Mouse (Mus musculus) ovary, postnatal 14 days (tissue): Measurements from ENCODE around the gene Gm10181.
"Not testable (repeated sequence)": the region's sequence is repeated elsewhere in the genome, so short reads cannot be mapped to it uniquely, and the experiment has no call there.

Experiments
- DNase-seq: peaks from one replicate; pipeline ENCODE4 v3.0.0; 2022; ENCODE audit warnings: low spot score

The Gm10181 gene

GRCm38 (mm10) chr9:25089122-25089521 lies at the start of gene Gm10181:
Gene Gm10181, plus strand, starts transcription at chr9:25089422.
- no peak for DNase-seq

- DNase-seq = peak; percentile 51
Observed at GRCm38 (mm10) chr9:25041665-25042064, 47.6 kb upstream of the Gm10181 start.

DNA sequence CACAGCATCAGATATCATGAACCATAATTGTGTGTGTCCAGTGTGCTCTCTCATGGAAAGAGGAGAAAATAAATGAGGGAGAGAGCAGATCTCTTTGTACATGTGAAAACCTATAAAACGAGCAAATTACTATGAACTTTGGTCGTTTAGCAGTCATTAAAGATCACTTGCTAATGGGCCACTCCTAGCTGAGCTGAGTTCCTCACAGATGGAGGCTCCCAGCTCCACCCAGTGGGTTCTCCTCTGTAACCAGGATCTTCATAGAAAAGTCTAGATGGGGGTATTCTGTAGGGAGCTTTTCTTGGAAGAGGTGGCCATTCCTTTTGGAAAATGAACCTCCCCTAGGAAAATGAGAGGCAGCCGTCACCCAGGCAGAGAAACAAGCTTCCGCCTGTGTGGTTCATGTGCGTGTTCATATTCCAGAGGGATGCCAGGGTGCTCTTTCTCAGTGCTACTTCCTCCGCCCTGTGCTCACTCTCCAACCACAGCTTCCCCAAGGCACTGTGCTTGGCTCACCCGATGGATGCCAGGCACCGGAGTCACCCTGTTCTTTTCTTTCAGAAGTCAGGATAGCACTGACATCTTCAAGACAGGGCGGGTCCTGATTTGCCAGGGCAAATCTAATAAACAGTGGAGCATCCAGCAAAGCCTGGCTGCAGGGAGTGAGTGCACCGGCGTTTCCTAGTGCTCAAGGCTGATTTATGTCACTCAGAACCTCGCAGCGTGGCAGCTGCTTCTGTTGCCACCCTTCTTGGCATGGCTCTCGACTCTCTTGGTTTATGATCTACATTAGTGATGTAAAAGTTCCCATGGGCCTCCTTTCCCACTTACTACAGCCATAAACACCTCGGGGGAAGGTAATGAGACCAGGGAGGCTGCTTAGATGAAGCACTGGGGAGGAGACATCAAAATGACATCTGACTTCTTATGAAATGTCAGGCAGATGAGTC lies 46.8 kb upstream of the Gm10181 start:
- DNase-seq = no peak

GRCm38 (mm10) chr9:25044325-25044724 lies 44.9 kb upstream of the Gm10181 start:
- no peak for DNase-seq

- DNase-seq = no peak
Observed at GRCm38 (mm10) chr9:25048289-25048688, 40.9 kb upstream of the Gm10181 start.

DNA sequence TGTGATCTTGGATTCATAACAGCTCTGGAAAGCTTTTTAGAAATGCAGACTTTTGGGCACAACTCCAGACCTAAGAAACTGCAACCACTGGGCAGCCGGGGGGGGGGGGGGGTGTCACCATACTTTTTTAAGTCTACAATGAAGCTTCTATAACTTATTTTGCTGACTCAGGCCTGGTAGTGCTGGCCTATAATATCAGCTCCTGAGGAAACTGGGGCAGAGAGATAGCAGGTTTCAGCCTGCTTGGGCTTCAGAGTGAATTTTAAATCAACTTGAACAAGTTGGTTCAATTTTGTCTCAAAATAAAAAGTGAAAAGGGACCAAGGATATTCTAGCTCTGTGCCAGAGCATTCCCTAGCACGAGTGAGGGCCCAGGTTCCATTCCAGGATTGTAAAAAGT lies 40.3 kb upstream of the Gm10181 start:
- DNase-seq = no peak

- no peak for DNase-seq
Observed at GRCm38 (mm10) chr9:25051901-25052300, 37.3 kb upstream of the Gm10181 start.

GRCm38 (mm10) chr9:25055650-25056376 lies 33.4 kb upstream of the Gm10181 start:
- no peak for DNase-seq

GRCm38 (mm10) chr9:25058726-25059125 lies 30.5 kb upstream of the Gm10181 start:
- DNase-seq = no peak

- DNase-seq = no peak
Observed at GRCm38 (mm10) chr9:25072666-25073065, 16.6 kb upstream of the Gm10181 start.

DNA sequence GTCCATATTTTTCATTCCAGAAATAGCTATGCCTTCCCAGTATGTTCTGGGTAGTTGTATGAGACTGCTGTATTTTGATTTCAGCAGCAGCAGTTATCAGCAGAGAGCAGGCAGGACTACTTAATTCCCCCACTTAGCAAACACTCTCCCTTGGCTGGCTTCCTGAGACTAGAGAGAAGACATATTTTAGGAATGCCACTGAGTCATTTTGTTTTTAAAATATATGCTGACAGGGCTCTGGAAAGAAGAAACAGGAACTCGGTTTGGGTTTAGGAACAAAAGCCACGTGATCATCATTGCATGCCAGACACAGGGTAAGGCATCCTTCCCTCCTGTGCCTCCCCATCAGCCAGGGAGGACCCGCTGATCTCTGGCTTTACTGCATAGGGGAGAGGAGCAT lies 13.2 kb upstream of the Gm10181 start:
- DNase-seq = no peak

GRCm38 (mm10) chr9:25076505-25076904 lies 12.7 kb upstream of the Gm10181 start:
- DNase-seq = no peak

- no peak for DNase-seq
Observed at GRCm38 (mm10) chr9:25090853-25091252, 1.6 kb downstream of the Gm10181 start.

DNA sequence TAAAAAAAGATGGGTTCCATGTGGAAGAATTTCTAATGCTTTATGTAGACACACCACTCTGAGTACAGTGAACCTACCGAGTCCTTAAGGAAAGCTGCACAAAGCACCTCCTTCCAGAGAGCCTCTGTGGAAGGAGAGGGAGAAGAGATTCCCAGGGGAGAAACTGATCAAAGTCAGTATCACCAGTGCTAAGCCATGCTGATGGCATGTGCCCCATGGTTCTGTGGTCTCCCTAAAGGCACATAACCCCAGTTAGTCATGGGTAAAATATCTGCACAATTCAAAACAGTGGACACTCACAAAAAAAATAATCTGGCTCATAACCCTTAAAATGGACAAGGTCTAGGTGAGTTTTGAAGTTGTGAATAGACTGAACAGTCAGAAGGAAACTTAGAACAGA lies 13.7 kb downstream of the Gm10181 start:
- DNase-seq = no peak

- DNase-seq = peak; percentile 16
Observed at GRCm38 (mm10) chr9:25104638-25105037, 15.4 kb downstream of the Gm10181 start.

- DNase-seq = not testable (repeated sequence)
Observed at GRCm38 (mm10) chr9:25123590-25123989, 34.4 kb downstream of the Gm10181 start.

- DNase-seq = no peak
Observed at GRCm38 (mm10) chr9:25124048-25124447, 34.8 kb downstream of the Gm10181 start.

DNA sequence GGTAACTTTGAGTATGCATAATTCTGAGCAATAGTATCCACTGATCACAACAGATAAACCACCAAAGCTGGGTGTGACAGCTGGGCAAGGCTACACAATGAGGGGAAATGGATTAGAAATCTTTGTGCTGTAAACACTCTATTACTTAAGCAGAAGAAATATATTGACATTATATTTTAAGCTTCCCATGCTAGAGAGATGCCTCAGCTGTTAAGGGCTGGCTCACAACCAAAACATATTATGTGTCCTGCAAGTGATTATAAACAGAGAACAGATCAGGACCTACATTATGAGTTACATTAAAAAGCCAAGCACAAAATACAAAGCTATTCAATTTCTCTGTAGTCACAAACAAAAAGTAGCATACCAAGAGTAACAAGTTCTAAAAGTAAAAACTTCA lies 43.0 kb downstream of the Gm10181 start:
- DNase-seq = no peak

DNA sequence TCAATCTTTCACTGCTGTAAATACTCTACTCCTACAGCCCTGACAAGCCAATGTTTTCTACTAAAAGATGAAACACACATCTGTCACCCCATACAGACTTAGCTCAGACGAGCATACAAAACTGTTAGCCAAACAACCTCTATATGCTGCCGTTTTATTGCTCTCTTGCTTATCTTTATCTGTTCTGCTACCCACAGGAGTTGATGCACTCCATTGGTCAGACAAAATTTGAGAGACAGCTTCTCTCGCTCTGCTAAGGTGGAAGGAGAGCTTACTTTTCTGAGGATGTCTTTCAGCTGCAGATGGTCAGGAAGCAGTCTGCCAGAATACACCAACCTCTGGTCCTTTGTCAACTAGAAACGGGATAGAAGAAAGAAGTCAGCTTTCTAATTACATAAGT lies 43.7 kb downstream of the Gm10181 start:
- DNase-seq = no peak

DNA sequence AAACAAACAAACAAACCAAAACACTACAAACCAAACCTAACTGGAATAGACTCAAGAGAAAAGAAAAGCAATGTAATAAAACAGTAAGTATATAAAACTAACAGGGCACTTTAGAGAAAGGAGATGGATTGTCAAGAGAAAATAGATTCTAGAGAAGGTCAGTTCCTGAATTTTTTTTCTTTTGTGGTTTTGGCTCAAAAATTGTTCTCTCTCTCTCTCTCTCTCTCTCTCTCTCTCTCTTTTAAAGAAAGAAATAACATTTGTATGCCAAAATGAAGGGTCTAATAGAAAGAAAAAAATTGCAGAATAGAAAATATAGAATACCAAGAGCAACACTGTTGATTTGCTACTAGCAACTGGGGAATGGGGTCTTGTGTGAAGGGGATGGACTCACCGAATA lies 49.7 kb downstream of the Gm10181 start:
- no peak for DNase-seq
